Mouse (Mus musculus) pancreas, adult 10 weeks (tissue): ENCODE data around the gene Cdc16. TPM values are rescaled to one million over a fixed set of nuclear protein-coding genes. Genes with fewer than 3 reads are reported as not detected.

Source experiments
- polyA plus RNA-seq: library from polyadenylated mRNA; stranded (reverse); fragments of 350-450 nt; fragmentation: Illumina TruSeq; extraction: RNeasy Lipid Tissue Mini Kit (QIAGEN cat#74804); gene quantifications from one replicate; pipeline ENCODE4 v1.2.3, GENCODE M21; 2015; ENCODE audit warnings: low read depth, low replicate concordance; ENCODE audit not compliant: insufficient read depth

Cdc16 gene
- polyA plus RNA-seq: 14.3 TPM

DNA sequence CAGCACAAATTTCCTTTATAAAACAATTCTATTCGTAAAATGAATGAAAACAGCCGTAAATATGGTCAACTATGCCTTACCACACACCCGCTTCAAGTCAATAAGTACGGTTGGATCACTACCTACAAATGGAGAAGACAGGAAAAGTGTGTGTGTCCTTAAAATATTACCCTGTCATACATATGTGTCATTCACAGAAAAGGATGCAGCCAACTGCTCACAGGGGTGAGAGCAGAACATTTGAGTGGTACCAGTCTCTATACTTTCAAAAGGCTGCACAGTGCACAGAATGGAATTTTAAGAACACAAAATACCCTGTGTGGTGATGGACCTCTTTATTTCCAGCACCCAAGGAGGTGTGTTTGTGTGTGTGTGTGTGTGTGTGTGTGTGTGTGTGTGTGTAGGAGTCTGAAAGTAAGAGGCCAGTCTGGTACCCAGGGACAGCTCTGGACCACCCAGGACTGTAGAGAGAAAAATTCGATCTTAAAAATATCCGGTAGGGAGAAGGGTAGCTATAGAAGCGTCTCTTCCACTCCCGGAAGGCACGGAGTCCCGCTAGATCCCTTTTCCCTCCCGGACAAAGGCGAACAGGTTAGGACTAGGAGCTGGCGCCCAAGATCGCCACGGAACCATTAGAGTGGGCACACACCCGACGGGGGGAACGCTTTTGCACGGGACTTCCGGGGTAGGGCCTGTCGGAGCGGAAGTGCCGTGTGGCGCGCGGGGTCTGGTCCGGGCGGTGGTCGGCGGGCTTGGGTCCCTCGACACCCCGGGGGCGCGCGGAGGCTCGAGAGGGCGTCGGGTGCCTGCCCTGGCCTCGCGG lies at the start of gene Cdc16:
Gene Cdc16, plus strand, starts transcription at position 695 of the 823 bp plus-strand sequence.

DNA sequence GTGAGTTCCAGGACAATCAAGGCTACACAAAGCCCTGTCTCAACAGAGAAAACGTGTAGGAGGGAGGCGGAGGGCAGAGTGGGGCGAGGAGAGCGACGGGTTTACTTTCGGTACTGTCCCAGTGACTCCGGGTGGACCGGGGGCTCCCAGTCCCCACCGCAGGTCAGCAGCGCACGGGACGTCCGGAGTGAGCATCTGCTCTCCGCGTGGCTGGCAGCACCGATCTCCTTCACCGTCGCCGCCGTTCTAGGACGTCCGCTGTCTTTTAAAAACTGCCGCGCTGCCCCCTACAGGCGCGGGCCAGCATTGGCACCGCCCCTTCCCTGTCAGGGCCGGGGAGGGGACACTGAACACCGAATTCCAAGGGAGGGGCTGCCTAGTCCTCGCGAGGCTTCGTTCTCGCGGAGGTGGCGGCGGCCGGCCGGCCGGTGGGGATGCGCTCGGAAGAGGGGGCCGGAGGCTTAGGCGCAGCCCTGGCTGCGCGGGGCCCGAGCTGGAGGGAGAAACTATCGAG lies 27.8 kb downstream of the Cdc16 start, which contains the start of gene Upf3a:
Gene Upf3a, plus strand, starts transcription at position 366 of the 514 bp plus-strand sequence.

Other genes starting within 250 kb of the Cdc16 start
- gene 1700029H14Rik, start 195.2 kb upstream of the Cdc16 start, polyA plus RNA-seq: not detected
- gene Rasa3, start 80.1 kb upstream of the Cdc16 start, polyA plus RNA-seq: 6.0 TPM
- gene Cfap97d2, start 51.8 kb upstream of the Cdc16 start, polyA plus RNA-seq: not detected
- gene Upf3a, start 27.9 kb downstream of the Cdc16 start, polyA plus RNA-seq: 6.4 TPM
- not detected for gene AF366264, start 80.7 kb downstream of the Cdc16 start, polyA plus RNA-seq
- 2.3 TPM for gene Champ1, start 112.0 kb downstream of the Cdc16 start, polyA plus RNA-seq
- 6.0 TPM for gene Coprs, start 132.6 kb downstream of the Cdc16 start, polyA plus RNA-seq